Mouse (Mus musculus) intestine, embryonic 15.5 days (tissue): ENCODE measurements around the gene Gjb2. TPM values are rescaled to one million over a fixed set of nuclear protein-coding genes. Genes with fewer than 3 reads are reported as not detected.

Source experiments
- ATAC-seq: fragments of 200-750 bp; cut with Nextera tagmentation; 2 replicates; pipeline ENCODE4 v1.8.0; 2017; ENCODE audit warnings: moderate TSS enrichment, moderate library complexity
- H3K27ac ChIP-seq: fragments of 300-500 bp; sonication (generic); 2 replicates; pipeline ENCODE4 v1.5.1; 2015; ENCODE audit warnings: mild to moderate bottlenecking, inconsistent platforms
- H3K27me3 ChIP-seq: fragments of 300-500 bp; sonication (generic); replicated peaks from 2 replicates; pipeline ENCODE4 v1.6.1; 2015; ENCODE audit warnings: inconsistent platforms
- H3K36me3 ChIP-seq: fragments of 300-500 bp; sonication (generic); 2 replicates; pipeline ENCODE4 v1.6.1; 2015; ENCODE audit warnings: inconsistent platforms
- H3K4me1 ChIP-seq: fragments of 300-500 bp; sonication (generic); replicated peaks from 2 replicates; pipeline ENCODE4 v1.6.1; 2015; ENCODE audit warnings: inconsistent platforms
- H3K4me2 ChIP-seq: fragments of 300-500 bp; sonication (generic); replicated peaks from 2 replicates; pipeline ENCODE4 v1.6.1; 2015; ENCODE audit warnings: mild to moderate bottlenecking, inconsistent platforms
- H3K4me3 ChIP-seq: fragments of 300-500 bp; sonication (generic); replicated peaks from 2 replicates; pipeline ENCODE4 v1.5.1; 2015; ENCODE audit warnings: inconsistent platforms
- H3K9ac ChIP-seq: fragments of 300-500 bp; sonication (generic); 2 replicates; pipeline ENCODE4 v1.6.1; 2015; ENCODE audit warnings: inconsistent platforms
- H3K9me3 ChIP-seq: fragments of 300-500 bp; sonication (generic); 2 replicates; pipeline ENCODE4 v1.6.1; 2016; ENCODE audit warnings: inconsistent platforms
- WGBS: fragments of 180-500 bp; shearing (Covaris S2); methylation state at CpG from one replicate; pipeline ENCODE4 v1.1.7; 2015; 5-methylcytosine and 5-hydroxymethylcytosine counted together
- polyA plus RNA-seq: library from polyadenylated mRNA; unstranded; fragments of >200 nt; fragmentation: Nextera tagmentation; extraction: Ambion mirVana; gene quantifications from 2 replicates; pipeline ENCODE4 v1.2.1, GENCODE M21; 2015

Gjb2 gene
- polyA plus RNA-seq, 1 experiment from 2014 or later = 5.6 TPM

GRCm38 (mm10) chr14:57057563-57058321, 46.8 kb downstream of the Gjb2 start, which contains the start of gene Gja3:
Gene Gja3, minus strand, starts transcription at chr14:57058100.
- Histone ChIP-seq H3K36me3 (no peaks in the 10 kb centered on the region), H3K9ac (0 out of 2 replicates have a peak within 1 kb of the TSS, but pooled peaks have one; percentile 6), H3K4me3 (peak within 1 kb of the TSS; percentile 52), H3K27me3 (peaks cover 37% of the 10 kb centered on the region), H3K9me3 (no peaks in the 10 kb centered on the region), H3K4me2 (peak within 1 kb of the TSS; percentile 96), H3K4me1 (peaks cover 6% of the 10 kb centered on the region; the same call in 1 of the 2 replicates), H3K27ac (no peak within 1 kb of the TSS)
- under 1% methylated on average over 73 of the region's 79 CpGs for WGBS
- ATAC-seq = peak; percentile 75

DNA sequence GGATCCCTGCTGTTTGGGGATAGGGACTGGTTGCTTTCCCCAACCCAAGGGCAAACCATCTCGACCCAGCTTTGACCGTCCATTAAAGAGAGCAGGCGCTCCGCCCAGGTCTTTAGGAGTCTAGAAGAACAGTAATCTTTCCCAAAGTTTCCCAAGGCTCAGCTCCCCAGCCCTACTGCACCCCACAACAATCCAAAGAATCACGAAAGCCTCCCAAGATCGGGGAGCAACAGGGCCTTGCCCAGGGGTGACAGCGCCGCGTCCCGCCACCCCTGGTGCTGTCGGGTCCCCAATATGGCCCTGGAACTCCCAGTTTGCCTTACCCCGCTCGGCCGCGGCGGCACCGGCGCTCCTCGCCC, 47.3 kb downstream of the Gjb2 start:
- 4% methylated on average over 19 of the region's 19 CpGs for WGBS
- ATAC-seq = no peak
- H3K27ac ChIP-seq = no peak overlapping the region
- 0 out of 2 replicates have a peak overlapping the region, but pooled peaks have one; percentile 6 for H3K9ac ChIP-seq
- peak overlapping the region; percentile 52 for H3K4me3 ChIP-seq
- peaks cover 37% of the 10 kb centered on the region for H3K27me3 ChIP-seq
- peak overlapping the region; percentile 96 for H3K4me2 ChIP-seq
- peaks cover 6% of the 10 kb centered on the region; the same call in 1 of the 2 replicates for H3K4me1 ChIP-seq
- H3K9me3 ChIP-seq = no peaks in the 10 kb centered on the region
- no peaks in the 10 kb centered on the region for H3K36me3 ChIP-seq

- no peak for ATAC-seq
- Histone ChIP-seq H3K36me3 (no peaks in the 10 kb centered on the region), H3K27ac (no peak overlapping the region), H3K4me3 (no peak overlapping the region), H3K9ac (no peak overlapping the region), H3K4me1 (peaks cover 2% of the 10 kb centered on the region; the same call in 1 of the 2 replicates), H3K9me3 (no peaks in the 10 kb centered on the region), H3K4me2 (no peak overlapping the region), H3K27me3 (peaks cover 19% of the 10 kb centered on the region)
- 61% methylated on average over 6 of the region's 6 CpGs for WGBS
These were observed 51.8 kb downstream of the Gjb2 start for GRCm38 (mm10) chr14:57052713-57053112.

Other genes starting within 250 kb of the Gjb2 start
- 30.1 and 30.3 TPM in 2 replicates for gene Zmym2, start 218.0 kb downstream of the Gjb2 start, polyA plus RNA-seq
- gene Gja3, start 46.6 kb downstream of the Gjb2 start, polyA plus RNA-seq = 0.06 and 0.19 TPM in 2 replicates
- gene Gm4491, start 11.2 kb upstream of the Gjb2 start, polyA plus RNA-seq = 0.09 TPM in 1 of 2 replicates, not detected in the other
- gene Gjb6, start 28.9 kb upstream of the Gjb2 start, polyA plus RNA-seq = 0.20 and 0.70 TPM in 2 replicates